Mouse (Mus musculus) lung, postnatal 0 days (tissue): ENCODE results near the gene Smad1. TPM values are rescaled to one million over a fixed set of nuclear protein-coding genes. Genes with fewer than 3 reads are reported as not detected.

ENCODE experiments used
- ATAC-seq: fragments of 200-750 bp; cut with Nextera tagmentation; 2 replicates; pipeline ENCODE4 v1.8.0; 2017; ENCODE audit warnings: moderate library complexity
- DNase-seq: peaks from one replicate; pipeline ENCODE4 v3.0.0-alpha.2; 2016; ENCODE audit warnings: low spot score
- H3K27ac ChIP-seq: fragments of 300-500 bp; sonication (generic); 2 replicates; pipeline ENCODE4 v1.5.1; 2014; ENCODE audit warnings: antibody characterized with exemption, mild to moderate bottlenecking, low read length, mixed read lengths
- H3K27me3 ChIP-seq: fragments of 300-500 bp; sonication (generic); replicated peaks from 2 replicates; pipeline ENCODE4 v1.6.1; 2014; ENCODE audit warnings: low read length, mixed read lengths; ENCODE audit not compliant: insufficient read depth
- H3K36me3 ChIP-seq: fragments of 300-500 bp; sonication (generic); 2 replicates; pipeline ENCODE4 v1.6.1; 2014; ENCODE audit warnings: low read length, mixed read lengths; ENCODE audit not compliant: insufficient read depth
- H3K4me1 ChIP-seq: fragments of 300-500 bp; sonication (generic); 2 replicates; pipeline ENCODE4 v1.6.1; 2014; ENCODE audit warnings: antibody characterized with exemption, low read depth, low read length, mixed read lengths; ENCODE audit not compliant: insufficient read depth
- H3K4me2 ChIP-seq: fragments of 300-500 bp; sonication (generic); replicated peaks from 2 replicates; pipeline ENCODE4 v1.6.1; 2014; ENCODE audit warnings: low read depth, mild to moderate bottlenecking, low read length, moderate library complexity, mixed read lengths
- H3K4me3 ChIP-seq: fragments of 300-500 bp; sonication (generic); 2 replicates; pipeline ENCODE4 v1.5.1; 2014; ENCODE audit warnings: low read depth, low read length
- H3K9ac ChIP-seq: fragments of 300-500 bp; sonication (generic); replicated peaks from 2 replicates; pipeline ENCODE4 v1.6.1; 2014; ENCODE audit warnings: low read depth, mild to moderate bottlenecking
- H3K9me3 ChIP-seq: fragments of 300-500 bp; sonication (generic); 2 replicates; pipeline ENCODE4 v1.6.1; 2016; ENCODE audit warnings: low read length, mixed read lengths
- CTCF ChIP-seq: IDR thresholded peaks from 2 replicates; pipeline ENCODE4 v1.5.1; 2016; ENCODE audit warnings: antibody characterized with exemption, mild to moderate bottlenecking
- EP300 ChIP-seq: IDR thresholded peaks from 2 replicates; pipeline ENCODE4 v1.6.1; 2016; ENCODE audit warnings: antibody characterized with exemption, mild to moderate bottlenecking, control low read depth
- WGBS: fragments of 180-500 bp; shearing (Covaris S2); extraction: QIAGEN DNeasy Blood & Tissue Kit; methylation state at CpG from one replicate; pipeline ENCODE4 v1.1.7; 2014; 5-methylcytosine and 5-hydroxymethylcytosine counted together
- polyA plus RNA-seq: library from polyadenylated mRNA; unstranded; fragments of >200 nt; fragmentation: Nextera tagmentation; extraction: Ambion mirVana; gene quantifications from 2 replicates; pipeline ENCODE4 v1.2.1, GENCODE M21; 2015

Smad1 gene
- polyA plus RNA-seq, 1 experiment from 2014 or later: 23.0 TPM

DNA sequence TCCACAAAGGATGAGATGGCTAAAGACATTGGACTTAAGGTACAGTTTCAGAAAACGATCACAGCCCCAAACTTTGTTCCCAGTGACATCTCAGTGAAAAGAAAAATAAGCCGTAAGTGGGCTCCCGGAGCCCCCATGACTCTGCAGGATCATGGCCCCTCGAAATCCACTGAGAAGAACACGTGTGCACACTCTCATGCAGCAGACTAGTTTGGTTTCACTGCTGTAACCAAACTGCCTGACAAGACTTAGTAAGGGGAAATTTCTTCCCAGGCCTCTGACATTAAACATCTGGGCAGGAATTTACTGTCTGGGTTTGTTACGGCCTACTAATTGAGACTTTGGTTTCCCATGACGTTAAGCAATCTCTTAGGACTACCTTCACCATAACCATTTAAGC is 45.3 kb downstream of the Smad1 start:
- H3K4me2 ChIP-seq: no peak overlapping the region
- no peaks in the 10 kb centered on the region; the same call in 1 of the 2 replicates for H3K4me1 ChIP-seq
- H3K36me3 ChIP-seq: peaks cover 10% of the 10 kb centered on the region
- ATAC-seq (no peak), DNase-seq (no peak)
- H3K27me3 ChIP-seq: no peaks in the 10 kb centered on the region
- TF ChIP-seq CTCF (no peak), EP300 (no peak)
- WGBS: 87% methylated on average over 7 of the region's 7 CpGs
- no peak overlapping the region for H3K9ac ChIP-seq
- no peak overlapping the region for H3K4me3 ChIP-seq
- H3K27ac ChIP-seq: no peak overlapping the region
- no peaks in the 10 kb centered on the region for H3K9me3 ChIP-seq

DNA sequence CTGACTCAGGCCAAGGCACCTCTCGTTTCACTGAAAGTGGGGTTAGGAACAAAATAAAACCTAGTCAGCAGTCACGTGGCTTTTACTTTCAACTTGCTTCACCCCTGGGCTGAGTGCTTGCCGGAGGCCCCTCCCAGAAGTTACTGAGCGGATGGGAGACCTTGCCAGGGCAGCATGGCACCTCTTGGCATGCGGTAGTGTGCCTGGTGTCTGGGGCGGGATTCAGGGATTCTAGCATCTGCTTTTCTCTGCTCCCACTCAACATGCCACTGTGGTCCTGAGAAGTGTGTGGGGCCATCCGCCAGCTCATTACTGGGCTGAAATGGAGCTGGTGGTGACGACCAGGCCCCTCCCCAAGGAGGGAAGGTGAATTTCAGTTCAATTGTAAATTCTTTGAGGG is 47.4 kb downstream of the Smad1 start:
- no peak for TF ChIP-seq CTCF
- TF ChIP-seq EP300: no peak
- no peak overlapping the region for H3K4me3 ChIP-seq
- H3K4me1 ChIP-seq: no peaks in the 10 kb centered on the region; the same call in 1 of the 2 replicates
- no peak overlapping the region for H3K4me2 ChIP-seq
- H3K9me3 ChIP-seq: no peaks in the 10 kb centered on the region
- H3K36me3 ChIP-seq: peaks cover 10% of the 10 kb centered on the region
- DNase-seq: no peak
- no peak overlapping the region for H3K9ac ChIP-seq
- WGBS: 79% methylated on average over 8 of the region's 8 CpGs
- H3K27ac ChIP-seq: no peak overlapping the region
- H3K27me3 ChIP-seq: no peaks in the 10 kb centered on the region
- no peak for ATAC-seq

DNA sequence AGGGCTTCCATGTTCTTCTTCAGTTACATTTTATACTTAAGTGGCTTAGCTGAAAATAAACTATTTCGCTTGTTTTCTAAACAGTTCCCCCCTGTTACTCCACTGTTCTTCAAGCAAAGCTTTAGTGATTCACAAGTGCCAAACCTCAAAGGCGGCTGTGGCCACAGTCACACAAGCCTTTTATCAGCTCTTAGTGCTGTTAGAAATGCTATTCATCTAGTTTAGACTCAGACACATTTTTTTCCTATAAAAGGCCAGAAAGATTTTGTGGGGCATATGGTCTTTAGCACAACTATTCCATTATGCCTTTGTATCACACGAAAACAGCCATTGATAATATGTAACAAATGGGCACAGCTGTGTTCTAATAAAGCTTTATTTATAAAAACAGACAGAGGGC is 48.5 kb downstream of the Smad1 start:
- peak overlapping the region; percentile 51; the same call in 1 of the 2 replicates for H3K27ac ChIP-seq
- H3K27me3 ChIP-seq: no peaks in the 10 kb centered on the region
- ATAC-seq: no peak
- no peak overlapping the region for H3K9ac ChIP-seq
- TF ChIP-seq EP300 (no peak), CTCF (no peak)
- peaks cover 10% of the 10 kb centered on the region for H3K36me3 ChIP-seq
- no peaks in the 10 kb centered on the region for H3K9me3 ChIP-seq
- no peak overlapping the region for H3K4me2 ChIP-seq
- WGBS: 65% methylated on average over 3 of the region's 3 CpGs
- H3K4me3 ChIP-seq: no peak overlapping the region
- no peaks in the 10 kb centered on the region; the same call in 1 of the 2 replicates for H3K4me1 ChIP-seq
- DNase-seq: no peak

DNA sequence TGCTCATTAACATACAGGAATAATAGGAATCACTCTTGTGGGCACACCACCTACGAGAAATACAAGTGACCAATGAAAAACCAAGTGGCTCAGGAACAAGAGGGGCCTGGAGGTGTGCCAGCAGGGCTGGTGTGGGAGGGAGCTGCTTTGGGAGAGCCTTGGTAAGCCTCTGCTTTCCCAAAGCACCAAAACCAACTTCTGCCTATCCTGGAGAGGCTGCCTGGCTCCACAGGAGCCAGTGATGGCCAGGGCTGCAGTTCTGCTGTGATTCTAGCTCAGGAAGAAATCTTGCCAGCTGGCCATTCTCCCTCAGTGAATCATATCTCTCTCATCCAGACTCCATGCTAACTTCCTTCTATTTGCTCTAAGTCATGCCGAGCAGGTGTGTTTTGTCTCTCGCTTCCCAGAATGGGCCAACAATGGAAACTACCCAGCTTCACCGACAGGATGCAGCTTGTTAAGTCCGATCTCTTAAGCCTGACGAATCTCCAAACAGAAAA is 49.2 kb downstream of the Smad1 start:
- WGBS: 32% methylated on average over 6 of the region's 6 CpGs
- Histone ChIP-seq H3K27ac (peak overlapping the region; percentile 51; the same call in 1 of the 2 replicates), H3K4me3 (no peak overlapping the region), H3K9ac (no peak overlapping the region), H3K27me3 (no peaks in the 10 kb centered on the region), H3K9me3 (no peaks in the 10 kb centered on the region), H3K36me3 (peaks cover 10% of the 10 kb centered on the region), H3K4me1 (no peaks in the 10 kb centered on the region; the same call in 1 of the 2 replicates), H3K4me2 (no peak overlapping the region)
- ATAC-seq: peak; percentile 85
- DNase-seq: peak; percentile 77
- TF ChIP-seq EP300 (no peak), CTCF (peak; percentile 41)

DNA sequence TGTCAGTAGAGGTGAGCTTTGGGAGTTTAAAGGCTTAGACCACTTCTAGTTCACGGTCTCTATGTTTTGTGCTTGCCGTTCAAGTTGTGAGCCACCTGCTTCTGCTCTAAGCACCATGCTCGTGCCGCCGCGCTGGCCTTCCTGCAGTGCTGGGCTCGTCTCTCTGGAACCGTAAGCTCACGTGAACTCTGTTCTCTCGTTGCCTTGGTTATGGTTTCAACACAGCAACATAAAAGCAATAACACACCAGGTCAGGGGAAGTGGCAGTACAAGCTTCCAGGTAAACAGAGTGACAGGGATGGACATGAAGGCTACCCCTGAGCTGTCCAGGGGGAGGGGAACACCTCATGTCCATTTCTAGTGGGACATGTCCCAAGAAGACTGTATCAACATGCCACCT is 52.9 kb downstream of the Smad1 start:
- WGBS: 85% methylated on average over 10 of the region's 10 CpGs
- Histone ChIP-seq H3K27ac (no peak overlapping the region), H3K27me3 (no peaks in the 10 kb centered on the region), H3K4me3 (no peak overlapping the region), H3K4me1 (no peaks in the 10 kb centered on the region; the same call in 1 of the 2 replicates), H3K4me2 (no peak overlapping the region), H3K9me3 (no peaks in the 10 kb centered on the region), H3K9ac (no peak overlapping the region), H3K36me3 (no peaks in the 10 kb centered on the region; the same call in none of the 2 replicates)
- ATAC-seq (no peak), DNase-seq (no peak)
- TF ChIP-seq CTCF: no peak
- TF ChIP-seq EP300: no peak

DNA sequence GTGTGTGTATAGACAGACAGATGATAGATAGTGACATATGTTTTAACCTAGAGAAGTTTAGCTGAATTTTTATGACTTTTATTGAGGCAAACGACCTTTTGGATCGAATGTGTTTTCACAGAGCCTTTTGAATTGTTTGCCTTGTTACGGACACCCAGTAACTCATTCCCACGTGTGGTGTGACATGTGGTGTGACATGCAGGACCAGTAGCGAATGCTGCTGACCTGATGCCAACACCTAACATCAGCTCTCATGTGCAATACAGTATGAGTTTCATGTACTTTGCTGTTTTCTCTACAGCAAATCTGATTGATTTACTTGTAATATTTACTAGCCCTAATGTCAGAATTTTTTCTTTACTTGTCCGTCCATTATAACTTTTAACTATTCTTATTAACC is 53.5 kb downstream of the Smad1 start:
- ATAC-seq (no peak), DNase-seq (no peak)
- H3K27me3 ChIP-seq: no peaks in the 10 kb centered on the region
- no peak overlapping the region for H3K4me2 ChIP-seq
- TF ChIP-seq CTCF (no peak), EP300 (no peak)
- H3K9me3 ChIP-seq: no peaks in the 10 kb centered on the region
- no peaks in the 10 kb centered on the region; the same call in 1 of the 2 replicates for H3K36me3 ChIP-seq
- no peak overlapping the region for H3K4me3 ChIP-seq
- no peaks in the 10 kb centered on the region; the same call in 1 of the 2 replicates for H3K4me1 ChIP-seq
- no peak overlapping the region for H3K9ac ChIP-seq
- 71% methylated on average over 6 of the region's 6 CpGs for WGBS
- H3K27ac ChIP-seq: no peak overlapping the region

DNA sequence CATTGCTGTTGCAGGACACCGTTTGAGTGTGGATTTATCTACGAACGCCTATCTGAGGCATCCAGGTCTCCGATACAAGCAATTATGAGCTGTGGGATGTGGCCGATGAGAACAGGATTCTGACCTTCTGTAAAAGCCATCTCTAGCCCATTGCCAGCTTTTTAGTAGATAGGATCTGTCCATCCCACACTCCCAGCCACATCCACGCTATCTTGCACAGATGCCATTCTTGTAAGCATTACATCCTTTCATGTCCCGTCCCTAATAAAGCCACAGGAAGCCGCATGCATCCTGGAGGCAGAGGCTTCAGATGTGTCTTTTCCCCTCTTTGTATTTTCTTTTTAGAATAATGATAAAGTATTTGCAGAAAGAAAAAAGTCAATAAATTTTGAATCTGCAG is 58.1 kb downstream of the Smad1 start:
- H3K9me3 ChIP-seq: no peaks in the 10 kb centered on the region
- peak; percentile 11 for DNase-seq
- TF ChIP-seq CTCF: no peak
- no peak for TF ChIP-seq EP300
- H3K4me3 ChIP-seq: no peak overlapping the region
- no peak overlapping the region for H3K9ac ChIP-seq
- 58% methylated on average over 8 of the region's 8 CpGs for WGBS
- H3K27ac ChIP-seq: no peak overlapping the region
- no peaks in the 10 kb centered on the region for H3K4me1 ChIP-seq
- ATAC-seq: peak; percentile 30
- H3K27me3 ChIP-seq: no peaks in the 10 kb centered on the region
- H3K4me2 ChIP-seq: no peak overlapping the region
- no peaks in the 10 kb centered on the region; the same call in 1 of the 2 replicates for H3K36me3 ChIP-seq
